Mouse (Mus musculus) neural tube, embryonic 12.5 days (tissue): ENCODE data around the gene Arid2. TPM values are rescaled to one million over a fixed set of nuclear protein-coding genes. Genes with fewer than 3 reads are reported as not detected.
"Not testable (repeated sequence)": the region's sequence is repeated elsewhere in the genome, so short reads cannot be mapped to it uniquely, and the experiment has no call there.

Experiments used
- ATAC-seq: fragments of 200-750 bp; cut with Nextera tagmentation; 2 replicates; pipeline ENCODE4 v1.8.0; 2017; ENCODE audit warnings: low read depth, mild to moderate bottlenecking, moderate TSS enrichment, moderate library complexity; ENCODE audit not compliant: low FRiP score
- H3K27ac ChIP-seq: fragments of 300-500 bp; sonication (generic); 2 replicates; pipeline ENCODE4 v1.5.1; 2016
- H3K27me3 ChIP-seq: fragments of 300-500 bp; sonication (generic); replicated peaks from 2 replicates; pipeline ENCODE4 v1.6.1; 2016; ENCODE audit warnings: mild to moderate bottlenecking
- H3K36me3 ChIP-seq: fragments of 300-500 bp; sonication (generic); 2 replicates; pipeline ENCODE4 v1.6.1; 2016; ENCODE audit warnings: mild to moderate bottlenecking
- H3K4me1 ChIP-seq: fragments of 300-500 bp; sonication (generic); 2 replicates; pipeline ENCODE4 v1.6.1; 2016
- H3K4me2 ChIP-seq: fragments of 300-500 bp; sonication (generic); replicated peaks from 2 replicates; pipeline ENCODE4 v1.6.1; 2016; ENCODE audit warnings: mild to moderate bottlenecking
- H3K4me3 ChIP-seq: fragments of 300-500 bp; sonication (generic); 2 replicates; pipeline ENCODE4 v1.5.1; 2016
- H3K9ac ChIP-seq: fragments of 300-500 bp; sonication (generic); 2 replicates; pipeline ENCODE4 v1.6.1; 2016; ENCODE audit warnings: mild to moderate bottlenecking
- H3K9me3 ChIP-seq: fragments of 300-500 bp; sonication (generic); 2 replicates; pipeline ENCODE4 v1.6.1; 2016; ENCODE audit warnings: mild to moderate bottlenecking
- whole genome bisulfite sequencing: fragments of 180-500 bp; shearing (Covaris S2); methylation state at CpG from one replicate; pipeline ENCODE4 v1.1.7; 2016; 5-methylcytosine and 5-hydroxymethylcytosine counted together
- polyA plus RNA-seq: library from polyadenylated mRNA; unstranded; fragments of >200 nt; fragmentation: Nextera tagmentation; extraction: Ambion mirVana; gene quantifications from 2 replicates; pipeline ENCODE4 v1.2.1, GENCODE M21; 2016

Gene Arid2
- polyA plus RNA-seq, 1 experiment from 2014 or later: 32.1 TPM

DNA sequence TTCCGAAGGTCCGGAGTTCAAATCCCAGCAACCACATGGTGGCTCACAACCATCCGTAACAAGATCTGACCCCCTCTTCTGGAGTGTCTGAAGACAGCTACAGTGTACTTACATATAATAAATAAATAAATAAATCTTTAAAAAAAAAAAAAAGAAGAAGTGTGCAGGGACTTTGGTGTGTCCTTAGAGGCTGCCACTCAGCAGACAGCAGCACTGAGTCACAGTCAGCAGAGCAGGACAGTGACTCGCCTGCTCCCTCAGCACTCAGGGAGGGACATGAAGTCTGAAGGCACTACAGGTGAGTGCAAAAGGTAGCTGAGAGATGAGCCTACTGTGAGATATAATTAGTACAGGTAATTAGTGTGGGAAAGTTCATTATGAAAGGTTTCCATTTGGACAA, 41.4 kb downstream of the Arid2 start:
- H3K4me1 ChIP-seq: peaks cover 31% of the 10 kb centered on the region
- WGBS: 85% methylated on average over 3 of the region's 4 CpGs
- ATAC-seq, H3K27ac ChIP-seq, H3K36me3 ChIP-seq, H3K9me3 ChIP-seq, H3K9ac ChIP-seq, H3K27me3 ChIP-seq, H3K4me2 ChIP-seq, H3K4me3 ChIP-seq: not testable (repeated sequence)

DNA sequence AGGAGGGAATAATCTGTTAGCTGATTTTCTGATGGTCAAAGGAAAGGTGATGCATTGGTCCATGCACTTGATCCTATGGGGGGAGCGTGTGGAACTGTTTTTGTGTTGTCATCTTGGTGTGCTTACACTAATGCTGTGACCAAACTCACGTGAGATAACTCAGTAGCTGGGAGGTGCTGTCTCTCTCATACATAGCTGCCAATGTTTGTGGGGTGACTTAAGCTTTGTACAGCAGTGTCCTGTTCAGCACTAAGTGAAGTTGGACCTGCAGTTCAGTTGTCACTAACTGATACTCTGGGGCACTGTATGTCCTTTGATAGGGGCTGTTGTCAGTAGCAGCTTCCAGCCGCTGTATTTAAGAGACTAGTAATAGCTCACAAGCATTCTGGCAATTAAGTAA, 43.2 kb downstream of the Arid2 start:
- no peak overlapping the region for H3K4me3 ChIP-seq
- H3K9ac ChIP-seq: no peak overlapping the region
- H3K27ac ChIP-seq: no peak overlapping the region
- peaks cover 26% of the 10 kb centered on the region for H3K4me1 ChIP-seq
- H3K36me3 ChIP-seq: peaks cover 5% of the 10 kb centered on the region; the same call in 1 of the 2 replicates
- H3K27me3 ChIP-seq: no peaks in the 10 kb centered on the region
- H3K9me3 ChIP-seq: no peaks in the 10 kb centered on the region
- ATAC-seq: no peak
- 87% methylated on average over 3 of the region's 3 CpGs for WGBS
- no peak overlapping the region for H3K4me2 ChIP-seq

DNA sequence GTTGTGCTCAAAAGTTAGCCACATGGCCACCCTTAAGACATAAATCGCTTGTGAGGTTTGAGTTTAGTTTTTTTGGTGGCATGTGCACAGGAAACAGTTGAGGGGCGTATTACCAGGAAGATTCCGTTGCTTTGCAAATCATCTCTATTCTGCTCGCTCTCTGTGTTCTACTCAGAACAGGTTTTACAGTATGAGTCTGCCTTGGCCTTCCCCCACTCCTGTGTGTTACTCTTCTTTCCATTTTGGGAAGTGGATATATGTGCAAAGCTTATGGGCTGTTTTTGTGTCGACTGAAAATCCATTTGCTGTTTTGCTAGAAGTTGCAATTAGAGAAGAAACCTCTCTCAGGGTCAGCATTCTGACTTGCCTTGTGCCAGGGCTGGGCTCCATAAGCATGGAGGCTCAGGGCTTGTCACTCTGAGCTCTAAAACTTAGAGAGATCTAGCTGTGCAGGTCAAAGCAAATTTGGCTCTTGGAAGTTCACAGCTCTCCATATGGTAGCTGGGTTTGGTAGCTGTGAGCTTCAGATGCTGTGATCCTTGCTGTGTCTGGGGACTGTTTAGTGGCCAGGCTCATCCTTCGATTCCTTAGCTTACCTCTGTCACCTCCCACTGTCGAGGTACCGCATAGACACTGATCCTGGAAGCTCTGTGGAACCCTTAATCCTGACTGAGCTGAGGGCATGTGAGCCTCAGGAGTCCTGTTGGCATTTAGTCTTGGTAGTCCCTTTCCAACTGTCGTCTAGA, 45.3 kb downstream of the Arid2 start:
- 82% methylated on average over 9 of the region's 9 CpGs for WGBS
- no peak overlapping the region for H3K27ac ChIP-seq
- no peak overlapping the region for H3K9ac ChIP-seq

DNA sequence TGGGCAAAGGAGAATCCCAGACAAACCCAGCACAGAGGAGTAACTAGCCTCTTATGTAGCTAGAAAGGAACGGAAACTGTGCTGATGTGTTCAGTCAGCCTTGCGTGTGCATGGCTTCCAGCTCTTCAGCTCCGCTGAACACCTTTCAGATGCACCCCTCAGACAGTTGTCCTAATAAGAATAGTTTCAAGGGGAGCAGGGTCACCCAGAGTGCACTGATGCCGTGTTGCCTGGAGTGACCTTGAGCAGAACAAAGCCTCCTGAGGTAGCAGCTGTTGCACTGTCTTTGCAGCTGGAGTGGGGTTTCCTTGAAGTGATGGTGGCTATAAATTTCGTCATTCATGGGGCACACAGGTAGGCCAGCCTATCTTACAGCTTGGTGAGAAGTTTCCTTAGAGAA, 46.0 kb downstream of the Arid2 start:
- Histone ChIP-seq H3K27ac (no peak overlapping the region), H3K9me3 (no peaks in the 10 kb centered on the region), H3K36me3 (no peaks in the 10 kb centered on the region), H3K4me2 (no peak overlapping the region), H3K4me3 (no peak overlapping the region), H3K9ac (no peak overlapping the region), H3K4me1 (peaks cover 15% of the 10 kb centered on the region), H3K27me3 (no peaks in the 10 kb centered on the region)
- no peak for ATAC-seq
- WGBS: 44% methylated on average over 5 of the region's 5 CpGs

More for the DNA sequence above, 45.3 kb downstream of the Arid2 start:
- no peaks in the 10 kb centered on the region for H3K9me3 ChIP-seq
- no peaks in the 10 kb centered on the region for H3K36me3 ChIP-seq
- H3K27me3 ChIP-seq: no peaks in the 10 kb centered on the region
- H3K4me1 ChIP-seq: peaks cover 15% of the 10 kb centered on the region
- ATAC-seq: no peak
- no peak overlapping the region for H3K4me3 ChIP-seq
- no peak overlapping the region for H3K4me2 ChIP-seq

DNA sequence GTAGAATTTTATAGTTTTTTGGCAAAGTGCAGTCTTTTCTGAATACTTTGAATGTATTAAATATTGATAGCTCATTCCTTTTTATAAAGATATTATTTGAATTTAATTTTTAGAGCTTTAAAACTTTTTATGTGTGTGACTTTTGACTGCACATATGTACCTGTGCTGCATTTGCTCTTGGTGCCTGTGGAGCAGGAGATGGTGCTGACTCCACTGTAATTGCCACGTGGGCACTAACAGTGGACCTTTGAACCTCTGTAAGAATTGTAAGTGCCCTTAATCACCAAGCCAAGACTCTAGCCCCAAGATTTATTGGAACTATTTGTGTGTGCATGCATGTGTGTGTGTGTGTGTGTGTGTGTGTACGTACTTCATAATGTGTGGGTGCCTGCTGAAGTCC, 53.6 kb downstream of the Arid2 start:
- Histone ChIP-seq H3K9ac (no peak overlapping the region), H3K4me1 (peaks cover under 1% of the 10 kb centered on the region; the same call in 1 of the 2 replicates), H3K27ac (no peak overlapping the region), H3K36me3 (no peaks in the 10 kb centered on the region), H3K4me3 (no peak overlapping the region), H3K9me3 (no peaks in the 10 kb centered on the region), H3K4me2 (no peak overlapping the region), H3K27me3 (no peaks in the 10 kb centered on the region)
- 81% methylated on average over 2 of the region's 2 CpGs for WGBS
- no peak for ATAC-seq

DNA sequence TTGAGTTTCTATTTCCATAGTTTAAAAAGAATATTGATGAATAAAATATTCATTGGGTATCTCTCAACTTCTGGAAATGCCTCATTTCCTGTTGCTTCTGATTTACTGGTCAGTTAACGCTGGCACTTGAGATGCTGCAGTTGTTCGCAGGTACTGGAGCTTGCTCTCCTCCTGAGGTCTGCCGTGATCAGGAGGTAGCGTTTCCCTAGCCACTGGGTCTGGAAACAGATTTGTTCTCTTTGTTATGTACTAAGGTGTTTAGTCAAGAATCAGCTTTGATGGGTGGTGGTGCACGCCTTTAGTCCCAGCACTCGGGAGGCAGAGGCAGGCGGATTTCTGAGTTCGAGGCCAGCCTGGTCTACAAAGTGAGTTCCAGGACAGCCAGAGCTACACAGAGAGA, 54.8 kb downstream of the Arid2 start:
- ATAC-seq: no peak
- no peak overlapping the region for H3K9ac ChIP-seq
- no peak overlapping the region for H3K4me3 ChIP-seq
- H3K4me2 ChIP-seq: no peak overlapping the region
- 96% methylated on average over 8 of the region's 8 CpGs for WGBS
- no peaks in the 10 kb centered on the region for H3K9me3 ChIP-seq
- H3K27ac ChIP-seq: no peak overlapping the region
- no peaks in the 10 kb centered on the region for H3K27me3 ChIP-seq
- no peaks in the 10 kb centered on the region for H3K36me3 ChIP-seq
- peaks cover 4% of the 10 kb centered on the region; the same call in 1 of the 2 replicates for H3K4me1 ChIP-seq

DNA sequence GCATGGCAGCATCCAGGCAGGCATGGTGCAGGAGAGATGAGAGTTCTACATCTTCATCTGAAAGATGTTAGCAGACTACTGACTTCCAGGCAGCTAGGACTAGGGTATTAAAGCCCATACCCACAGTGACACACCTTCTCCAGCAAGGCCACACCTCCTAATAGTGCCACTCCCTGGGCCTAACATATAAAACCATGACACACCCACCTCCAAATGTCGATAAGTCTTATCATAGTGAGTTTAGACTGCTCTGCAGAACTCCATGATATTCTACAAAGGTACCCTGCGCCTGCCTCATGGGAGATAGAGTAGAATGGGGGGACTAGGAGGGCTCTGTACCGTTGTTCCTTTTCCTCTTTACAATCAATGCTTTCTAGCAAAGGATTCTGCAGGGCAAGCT, 55.6 kb downstream of the Arid2 start:
- 94% methylated on average over 3 of the region's 3 CpGs for WGBS
- no peaks in the 10 kb centered on the region for H3K36me3 ChIP-seq
- H3K9ac ChIP-seq: no peak overlapping the region
- no peaks in the 10 kb centered on the region for H3K27me3 ChIP-seq
- no peak for ATAC-seq
- no peak overlapping the region for H3K27ac ChIP-seq
- peaks cover 4% of the 10 kb centered on the region; the same call in 1 of the 2 replicates for H3K4me1 ChIP-seq
- H3K9me3 ChIP-seq: no peaks in the 10 kb centered on the region
- H3K4me3 ChIP-seq: no peak overlapping the region
- no peak overlapping the region for H3K4me2 ChIP-seq

DNA sequence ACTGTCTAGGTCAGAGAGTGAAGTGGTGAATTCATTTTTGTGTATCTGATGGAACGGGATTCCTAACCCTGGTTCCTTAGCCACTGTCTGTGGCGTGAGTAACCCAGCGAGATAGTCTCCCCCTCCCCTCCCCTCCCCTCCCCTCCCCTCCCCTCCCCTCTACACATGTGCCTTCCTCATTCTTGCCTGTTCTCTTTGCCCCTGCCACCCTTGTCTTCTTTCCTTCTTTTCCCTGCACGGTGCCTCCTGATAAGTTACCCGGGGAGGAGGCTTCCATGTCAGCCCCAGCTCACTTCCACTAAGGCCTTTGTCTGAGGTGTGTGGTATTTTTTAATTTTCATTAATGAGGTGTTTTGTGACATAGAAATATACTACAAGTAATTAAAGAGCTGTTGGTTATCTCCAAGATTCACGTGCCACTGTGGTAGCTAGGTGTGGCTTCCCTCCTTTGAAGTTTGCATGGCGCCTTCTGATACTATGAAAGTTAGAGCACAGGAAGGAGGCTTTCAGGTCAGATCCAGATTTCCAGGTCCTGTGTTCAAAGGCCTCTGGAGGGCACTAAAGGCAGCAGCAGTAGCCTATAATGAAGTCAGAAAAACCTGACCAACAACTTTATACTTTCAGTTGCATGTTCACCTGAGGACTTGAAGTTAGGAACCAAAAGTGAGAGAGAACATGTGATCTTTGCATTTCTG, 57.4 kb downstream of the Arid2 start:
- Histone ChIP-seq H3K4me2 (no peak overlapping the region), H3K4me1 (peaks cover 4% of the 10 kb centered on the region; the same call in 1 of the 2 replicates), H3K9ac (no peak overlapping the region), H3K36me3 (no peaks in the 10 kb centered on the region), H3K27ac (no peak overlapping the region), H3K9me3 (no peaks in the 10 kb centered on the region), H3K27me3 (no peaks in the 10 kb centered on the region), H3K4me3 (no peak overlapping the region)
- 71% methylated on average over 5 of the region's 7 CpGs for WGBS
- no peak for ATAC-seq

DNA sequence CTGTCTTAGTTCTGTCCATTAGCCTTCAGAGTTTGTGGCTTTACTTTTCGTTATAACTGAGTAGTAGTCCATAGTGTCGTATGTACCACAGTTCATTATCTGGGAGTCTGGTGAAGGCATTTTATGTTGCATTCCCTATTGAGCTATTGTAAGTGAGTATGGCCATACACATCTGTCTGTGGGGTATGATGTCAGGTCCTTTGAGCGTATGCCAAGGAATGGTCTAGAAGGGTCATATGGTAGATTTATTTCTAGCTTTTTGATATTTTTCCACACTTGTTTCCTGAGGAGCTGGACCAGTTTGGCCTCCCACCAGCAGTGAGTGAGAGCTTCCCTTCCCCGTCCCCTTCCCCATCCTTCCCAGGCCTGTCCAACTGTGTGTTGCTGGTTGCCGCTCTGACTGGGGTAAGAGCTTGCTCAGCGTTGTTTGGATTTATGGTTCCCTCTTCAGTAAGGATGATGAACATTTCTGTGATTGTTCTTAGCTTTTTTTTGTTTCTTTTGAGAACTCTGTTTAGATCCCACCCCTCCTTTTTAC, 58.1 kb downstream of the Arid2 start:
- H3K9ac ChIP-seq: no peak overlapping the region
- no peak overlapping the region for H3K4me2 ChIP-seq
- no peak overlapping the region for H3K27ac ChIP-seq
- H3K4me3 ChIP-seq: no peak overlapping the region
- no peaks in the 10 kb centered on the region for H3K9me3 ChIP-seq
- ATAC-seq: no peak
- peaks cover 4% of the 10 kb centered on the region; the same call in 1 of the 2 replicates for H3K4me1 ChIP-seq
- H3K36me3 ChIP-seq: peaks cover 3% of the 10 kb centered on the region; the same call in 1 of the 2 replicates
- 83% methylated on average over 6 of the region's 6 CpGs for WGBS
- no peaks in the 10 kb centered on the region for H3K27me3 ChIP-seq

DNA sequence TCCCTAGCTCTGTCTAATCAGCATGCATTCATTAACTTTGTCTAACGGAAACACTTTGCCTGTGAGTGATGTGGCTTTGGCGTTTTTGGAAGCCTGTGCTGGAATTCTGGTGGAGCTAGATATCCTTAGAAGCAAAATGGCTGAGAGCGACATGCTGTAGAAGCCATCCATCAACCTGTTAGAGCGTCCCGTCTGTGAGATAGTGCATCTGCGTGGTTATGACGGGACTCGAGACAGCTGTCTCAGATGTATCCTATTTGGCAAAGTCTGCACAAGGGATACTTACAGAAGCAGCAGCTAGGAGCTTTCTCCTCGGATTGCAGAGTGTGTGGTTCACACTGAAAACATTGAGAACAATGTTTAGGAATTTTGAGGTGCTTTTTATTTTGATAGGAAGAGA, 64.1 kb downstream of the Arid2 start:
- 92% methylated on average over 9 of the region's 9 CpGs for WGBS
- H3K36me3 ChIP-seq: peaks cover 42% of the 10 kb centered on the region

DNA sequence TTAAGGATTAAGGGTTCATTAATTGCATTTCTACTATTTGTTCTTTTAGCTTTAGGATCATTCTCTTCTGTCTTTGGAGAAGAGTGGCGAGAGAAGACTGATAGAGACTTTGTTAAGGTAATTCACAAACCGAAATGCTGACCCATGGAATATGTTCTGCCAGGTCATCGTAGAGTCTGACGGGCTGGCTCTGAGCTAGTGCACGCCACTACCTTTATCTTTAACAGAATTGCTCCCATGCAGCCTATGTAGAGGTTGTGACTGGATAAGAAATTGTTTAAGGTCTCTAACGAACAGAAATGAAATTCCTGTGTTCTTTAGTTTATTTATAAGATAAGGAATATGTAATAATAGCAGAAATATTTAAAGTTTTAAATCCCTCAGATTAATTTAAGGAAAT, 71.6 kb downstream of the Arid2 start:
- peaks cover 50% of the 10 kb centered on the region for H3K36me3 ChIP-seq
- WGBS: 94% methylated on average over 6 of the region's 6 CpGs
- no peak for ATAC-seq

More for the DNA sequence above, 64.1 kb downstream of the Arid2 start:
- Histone ChIP-seq H3K4me1 (no peaks in the 10 kb centered on the region), H3K4me2 (no peak overlapping the region), H3K27me3 (no peaks in the 10 kb centered on the region), H3K9ac (no peak overlapping the region), H3K4me3 (no peak overlapping the region), H3K9me3 (no peaks in the 10 kb centered on the region), H3K27ac (no peak overlapping the region)
- no peak for ATAC-seq

DNA sequence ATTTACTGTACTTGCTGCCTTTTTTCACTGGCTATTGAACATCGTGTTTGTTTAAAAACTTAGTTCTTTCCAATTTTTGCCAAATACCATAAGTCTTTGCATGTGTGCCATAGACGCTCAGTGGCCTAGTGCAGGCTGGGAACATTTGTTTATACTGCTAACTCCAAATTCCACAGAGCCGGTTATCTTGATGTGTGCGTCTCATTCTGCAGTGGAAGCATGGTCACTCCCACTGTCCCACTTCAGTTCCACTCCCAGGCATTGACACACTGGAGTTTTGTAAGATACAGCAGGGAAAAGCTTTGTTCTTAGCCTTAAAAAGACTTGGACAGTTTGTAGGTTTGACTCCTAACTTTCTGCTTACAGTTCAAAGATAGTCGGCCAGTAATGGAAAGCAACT, 73.3 kb downstream of the Arid2 start:
- 94% methylated on average over 5 of the region's 5 CpGs for WGBS
- Histone ChIP-seq H3K4me3 (no peak overlapping the region), H3K27ac (no peak overlapping the region), H3K4me1 (no peaks in the 10 kb centered on the region), H3K9ac (no peak overlapping the region), H3K27me3 (no peaks in the 10 kb centered on the region), H3K36me3 (peaks cover 59% of the 10 kb centered on the region), H3K9me3 (no peaks in the 10 kb centered on the region), H3K4me2 (no peak overlapping the region)
- ATAC-seq: no peak

More for the DNA sequence above, 71.6 kb downstream of the Arid2 start:
- H3K4me1 ChIP-seq: no peaks in the 10 kb centered on the region
- H3K4me3 ChIP-seq: no peak overlapping the region
- H3K4me2 ChIP-seq: no peak overlapping the region
- H3K9ac ChIP-seq: no peak overlapping the region
- no peaks in the 10 kb centered on the region for H3K27me3 ChIP-seq
- H3K9me3 ChIP-seq: no peaks in the 10 kb centered on the region
- no peak overlapping the region for H3K27ac ChIP-seq
